Mouse (Mus musculus): Measurements from ENCODE around the gene Myl3.
A peak's percentile ranks its signal among the peaks of the same experiment; 100 is the strongest.

Myl3 gene

GRCm38 (mm10) chr9:110772336-110772735, 30.7 kb downstream of the Myl3 start:
- no peak for DNase-seq

- no peak for DNase-seq
Measured at GRCm38 (mm10) chr9:110774403-110775268, 33.0 kb downstream of the Myl3 start.

- DNase-seq, result no peak
Measured at GRCm38 (mm10) chr9:110775269-110776022, 33.8 kb downstream of the Myl3 start.

- DNase-seq, result no peak
Measured at GRCm38 (mm10) chr9:110778100-110778499, 36.4 kb downstream of the Myl3 start.

- DNase-seq, result no peak
Measured at GRCm38 (mm10) chr9:110778559-110778958, 36.9 kb downstream of the Myl3 start.

GRCm38 (mm10) chr9:110779242-110779913, 37.7 kb downstream of the Myl3 start:
- no peak for DNase-seq

GRCm38 (mm10) chr9:110781256-110781721, 39.6 kb downstream of the Myl3 start:
- DNase-seq, result peak; percentile 90

- DNase-seq, result peak; percentile 82
Measured at GRCm38 (mm10) chr9:110781731-110782130, 40.1 kb downstream of the Myl3 start.

- DNase-seq, result no peak
Measured at GRCm38 (mm10) chr9:110783611-110784010, 42.0 kb downstream of the Myl3 start.

GRCm38 (mm10) chr9:110788169-110788568, 46.5 kb downstream of the Myl3 start:
- no peak for DNase-seq

GRCm38 (mm10) chr9:110790462-110790861, 48.8 kb downstream of the Myl3 start:
- DNase-seq, result no peak

GRCm38 (mm10) chr9:110797013-110797412, 55.4 kb downstream of the Myl3 start:
- DNase-seq, result no peak

GRCm38 (mm10) chr9:110797866-110798265, 56.2 kb downstream of the Myl3 start, which contains the start of gene Prss42:
Gene Prss42 (plus strand): TSS chr9:110798166.
- DNase-seq, result no peak

GRCm38 (mm10) chr9:110800834-110801479, 59.3 kb downstream of the Myl3 start:
- no peak for DNase-seq

GRCm38 (mm10) chr9:110803294-110803693, 61.6 kb downstream of the Myl3 start:
- no peak for DNase-seq

GRCm38 (mm10) chr9:110810051-110810450, 68.4 kb downstream of the Myl3 start:
- DNase-seq, result no peak

- DNase-seq, result no peak
Measured at GRCm38 (mm10) chr9:110813789-110814188, 72.1 kb downstream of the Myl3 start, which contains the start of gene Prss44. Gene Prss44 (plus strand): TSS chr9:110813994.

Data from layer of hippocampus, adult 9-11 months (tissue).